Mouse (Mus musculus): ENCODE data around the gene Nr4a2. TPM values are rescaled to one million over a fixed set of nuclear protein-coding genes. Genes with fewer than 3 reads are reported as not detected.

Nr4a2 gene
- total RNA-seq, 2 experiments from 2014 or later, result 1.7 to 6.6 TPM

Other genes with a start within 250 kb of the Nr4a2 start
- gene Gpd2, start 113.6 kb upstream of the Nr4a2 start, total RNA-seq (2015), result 18.5 and 18.7 TPM in 2 replicates
- gene Gpd2, start 113.6 kb upstream of the Nr4a2 start, total RNA-seq (2017), result 20.8 and 25.1 TPM in 2 replicates

Measured in megakaryocyte, adult 5-6 weeks (primary cell).